Mouse (Mus musculus): ENCODE results near the gene Shisa5. TPM values are rescaled to one million over a fixed set of nuclear protein-coding genes. Genes with fewer than 3 reads are reported as not detected.

The Shisa5 gene
- polyA plus RNA-seq, 1 experiment from 2014 or later, result 76.3 TPM

GRCm38 (mm10) chr9:109003201-109003600 is 35.2 kb upstream of the Shisa5 start:
- no peak for ATAC-seq (ENCODE audit: low FRiP score, low read depth)

DNA sequence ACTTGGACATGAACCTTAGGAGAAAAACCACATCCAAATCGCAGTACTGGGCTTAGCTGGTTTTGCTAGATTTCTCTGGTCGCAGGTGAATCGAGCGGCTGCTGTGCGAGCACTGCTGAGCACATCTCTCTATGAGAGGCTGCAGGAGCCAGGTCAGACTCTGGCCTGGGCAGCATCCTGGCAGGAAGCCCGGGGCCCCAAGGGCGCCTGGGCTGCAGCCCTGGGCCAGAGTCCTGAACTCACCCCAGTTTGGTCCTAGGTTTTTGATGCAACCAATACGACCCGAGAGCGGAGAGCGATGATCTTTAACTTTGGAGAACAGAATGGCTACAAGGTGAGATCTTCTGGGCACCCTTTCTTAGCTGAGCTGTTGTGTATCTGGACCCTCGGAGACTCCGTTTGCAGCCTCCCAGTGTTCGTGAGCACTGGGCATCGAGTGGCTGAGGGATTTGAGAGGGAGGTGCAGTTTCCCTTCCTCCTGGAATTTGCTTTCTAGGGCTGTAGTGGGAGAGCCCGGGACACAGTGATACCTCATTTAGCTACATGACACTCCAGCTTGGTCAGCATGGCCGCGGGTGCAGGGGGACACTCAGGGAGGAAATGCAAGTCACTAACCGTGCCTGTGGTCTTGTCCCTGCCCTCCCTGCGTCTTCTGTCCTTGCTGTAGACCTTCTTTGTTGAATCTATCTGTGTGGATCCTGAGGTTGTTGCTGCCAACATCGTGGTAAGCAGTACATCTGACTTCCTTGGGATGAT is 31.2 kb upstream of the Shisa5 start:
- Histone ChIP-seq H3K9ac (no peak overlapping the region), H3K27me3 (no peaks in the 10 kb centered on the region), H3K9me3 (no peaks in the 10 kb centered on the region), H3K4me3 (no peak overlapping the region), H3K36me3 (peaks cover 23% of the 10 kb centered on the region), H3K4me2 (no peak overlapping the region), H3K4me1 (replicated peaks) (no peaks in the 10 kb centered on the region), H3K27ac (replicated peaks) (no peak overlapping the region)
- WGBS, result 83% methylated on average over 21 of the region's 21 CpGs
- ATAC-seq (ENCODE audit: low FRiP score, low read depth), result no peak

More at GRCm38 (mm10) chr9:109003201-109003600, 35.2 kb upstream of the Shisa5 start:
- Histone ChIP-seq H3K27me3 (no peaks in the 10 kb centered on the region), H3K36me3 (peaks cover 16% of the 10 kb centered on the region; the same call in 1 of the 2 replicates), H3K4me3 (no peak overlapping the region), H3K27ac (replicated peaks) (no peak overlapping the region), H3K4me2 (no peak overlapping the region), H3K9me3 (no peaks in the 10 kb centered on the region), H3K9ac (no peak overlapping the region), H3K4me1 (replicated peaks) (0 out of 2 replicates have a peak, but pooled peaks cover 1% of the 10 kb centered on the region)
- WGBS, result 63% methylated on average over 2 of the region's 2 CpGs

DNA sequence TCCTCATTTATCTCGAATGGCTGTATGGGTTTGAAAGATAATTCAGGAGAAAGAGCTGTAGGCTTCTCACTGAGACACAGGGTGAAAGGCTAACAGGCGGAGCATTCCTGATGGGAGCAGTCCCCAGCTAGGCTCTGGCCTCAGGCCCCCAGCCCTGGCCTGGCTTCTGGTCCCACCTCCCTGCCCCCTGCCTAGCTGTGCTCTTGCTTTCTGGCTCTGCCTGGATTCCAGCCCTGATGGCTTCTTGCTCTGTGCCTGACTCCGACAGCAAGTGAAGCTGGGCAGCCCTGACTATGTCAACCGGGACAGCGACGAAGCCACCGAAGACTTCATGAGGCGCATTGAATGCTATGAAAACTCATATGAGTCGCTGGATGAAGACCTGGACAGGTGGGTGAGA is 30.3 kb upstream of the Shisa5 start:
- H3K4me2 ChIP-seq, result no peak overlapping the region
- no peak overlapping the region for H3K4me3 ChIP-seq
- H3K9me3 ChIP-seq, result no peaks in the 10 kb centered on the region
- WGBS, result 82% methylated on average over 9 of the region's 9 CpGs
- no peak overlapping the region for H3K27ac ChIP-seq (replicated peaks)
- H3K9ac ChIP-seq, result no peak overlapping the region
- no peak for ATAC-seq (ENCODE audit: low FRiP score, low read depth)
- H3K27me3 ChIP-seq, result no peaks in the 10 kb centered on the region
- H3K36me3 ChIP-seq, result peaks cover 24% of the 10 kb centered on the region
- H3K4me1 ChIP-seq (replicated peaks), result no peaks in the 10 kb centered on the region

DNA sequence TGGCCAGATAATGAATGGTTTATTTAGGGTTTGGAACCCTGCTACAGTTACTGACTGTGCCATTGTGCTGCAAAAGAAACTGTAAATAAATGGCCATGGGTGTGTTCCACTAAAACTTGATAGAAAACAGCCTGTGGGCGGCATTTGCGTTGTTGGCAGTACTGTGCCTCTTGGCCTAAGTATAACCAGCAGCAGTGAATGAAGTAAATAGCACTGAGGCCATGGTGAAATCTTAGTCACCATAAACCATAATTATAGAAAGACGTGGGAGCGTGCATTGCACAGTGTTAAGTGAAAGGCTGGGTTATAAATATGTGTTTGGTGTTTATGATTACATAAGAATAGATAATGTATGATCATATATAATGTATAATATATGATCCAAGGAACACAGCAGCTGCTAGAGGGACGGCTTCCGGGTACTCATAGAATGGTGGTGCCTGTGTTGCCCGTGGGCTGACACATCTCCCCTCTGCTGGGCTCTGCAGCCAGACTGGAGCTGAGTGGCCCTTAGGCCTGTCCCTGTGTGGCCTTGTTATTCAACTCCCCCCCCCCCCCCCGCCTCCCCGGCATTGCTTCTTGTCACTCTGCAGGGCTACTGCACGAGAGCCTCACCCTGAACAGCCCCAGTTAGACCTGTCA is 29.2 kb upstream of the Shisa5 start:
- ATAC-seq (ENCODE audit: low FRiP score, low read depth), result no peak
- H3K9me3 ChIP-seq, result no peaks in the 10 kb centered on the region
- no peak overlapping the region for H3K27ac ChIP-seq (replicated peaks)
- H3K9ac ChIP-seq, result no peak overlapping the region
- H3K36me3 ChIP-seq, result peaks cover 24% of the 10 kb centered on the region
- 77% methylated on average over 9 of the region's 10 CpGs for WGBS
- H3K4me1 ChIP-seq (replicated peaks), result no peaks in the 10 kb centered on the region
- H3K4me2 ChIP-seq, result no peak overlapping the region
- H3K4me3 ChIP-seq, result no peak overlapping the region
- no peaks in the 10 kb centered on the region for H3K27me3 ChIP-seq

DNA sequence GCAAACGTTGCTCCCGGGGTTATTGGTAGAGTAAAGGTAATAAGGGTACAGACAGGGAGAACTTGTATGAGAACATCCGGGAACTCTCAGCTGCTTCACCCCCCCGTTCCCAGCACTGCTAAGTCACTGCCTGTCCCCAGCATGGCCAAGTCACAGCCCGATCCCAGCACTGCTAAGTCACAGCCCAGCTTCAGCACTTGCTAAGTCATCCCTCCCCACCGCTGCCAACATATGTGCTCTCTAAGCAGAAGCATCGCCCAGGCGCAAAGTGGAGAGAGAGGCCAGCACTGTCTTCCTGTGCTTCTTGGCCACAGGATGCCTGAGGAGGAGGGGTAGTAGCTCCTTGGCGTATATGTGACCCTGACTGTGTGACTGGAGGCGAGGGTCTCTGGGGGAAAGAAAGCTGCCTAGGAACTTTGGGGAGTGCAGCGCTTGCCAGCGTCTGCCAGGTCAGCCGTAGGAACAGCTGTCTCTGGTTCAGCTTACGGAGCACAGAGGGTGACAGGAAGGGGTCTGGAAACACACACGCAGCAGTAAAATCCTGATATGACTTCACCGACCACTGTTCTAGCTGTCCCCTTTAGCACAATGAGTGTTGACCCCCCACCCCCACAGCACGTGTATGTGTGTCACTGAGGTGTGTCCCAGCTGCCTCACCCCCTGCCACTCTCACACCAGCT is 28.6 kb upstream of the Shisa5 start:
- ATAC-seq (ENCODE audit: low FRiP score, low read depth), result no peak

GRCm38 (mm10) chr9:109010316-109010690 is 28.1 kb upstream of the Shisa5 start:
- Histone ChIP-seq H3K4me3 (no peak overlapping the region), H3K4me2 (no peak overlapping the region), H3K4me1 (replicated peaks) (no peaks in the 10 kb centered on the region), H3K9ac (no peak overlapping the region), H3K27me3 (no peaks in the 10 kb centered on the region), H3K9me3 (no peaks in the 10 kb centered on the region), H3K36me3 (peaks cover 22% of the 10 kb centered on the region), H3K27ac (replicated peaks) (no peak overlapping the region)
- 89% methylated on average over 14 of the region's 14 CpGs for WGBS
- 0 out of 2 replicates have a peak, but pooled peaks have one; percentile 38 for ATAC-seq (ENCODE audit: low FRiP score, low read depth)

More for the DNA sequence above, 28.6 kb upstream of the Shisa5 start:
- no peak overlapping the region for H3K4me3 ChIP-seq
- no peaks in the 10 kb centered on the region for H3K9me3 ChIP-seq
- H3K27ac ChIP-seq (replicated peaks), result no peak overlapping the region
- no peaks in the 10 kb centered on the region for H3K27me3 ChIP-seq
- H3K9ac ChIP-seq, result no peak overlapping the region
- no peak overlapping the region for H3K4me2 ChIP-seq
- WGBS, result 60% methylated on average over 17 of the region's 17 CpGs
- H3K36me3 ChIP-seq, result peaks cover 24% of the 10 kb centered on the region
- no peaks in the 10 kb centered on the region for H3K4me1 ChIP-seq (replicated peaks)

DNA sequence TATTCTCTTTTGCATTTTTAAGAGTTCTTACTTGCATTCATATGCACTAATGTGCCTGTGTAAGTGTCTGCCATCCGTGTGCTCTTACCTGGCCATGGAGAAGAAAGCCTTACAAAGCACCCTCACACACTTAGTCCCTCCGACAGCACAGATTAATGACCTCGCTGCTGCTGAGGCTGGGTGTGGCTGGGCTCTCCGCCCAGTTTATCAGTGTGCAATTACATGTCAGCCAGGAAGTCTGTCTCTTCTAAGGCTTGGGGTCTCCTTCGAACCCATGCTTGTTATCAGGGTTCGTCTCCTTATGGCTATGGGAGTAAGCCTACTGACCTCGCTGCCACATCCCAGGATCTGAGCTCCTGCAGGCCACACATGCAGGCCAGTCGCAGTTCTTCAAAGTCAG is 23.0 kb upstream of the Shisa5 start:
- no peak overlapping the region for H3K27ac ChIP-seq (replicated peaks)
- no peak for ATAC-seq (ENCODE audit: low FRiP score, low read depth)

GRCm38 (mm10) chr9:109016973-109017604 is 21.3 kb upstream of the Shisa5 start:
- no peaks in the 10 kb centered on the region for H3K27me3 ChIP-seq
- H3K4me2 ChIP-seq, result no peak overlapping the region
- WGBS, result 78% methylated on average over 11 of the region's 11 CpGs
- H3K4me1 ChIP-seq (replicated peaks), result no peaks in the 10 kb centered on the region
- H3K27ac ChIP-seq (replicated peaks), result no peak overlapping the region
- peaks cover 6% of the 10 kb centered on the region for H3K36me3 ChIP-seq
- no peak for ATAC-seq (ENCODE audit: low FRiP score, low read depth)
- no peaks in the 10 kb centered on the region for H3K9me3 ChIP-seq
- H3K4me3 ChIP-seq, result no peak overlapping the region
- no peak overlapping the region for H3K9ac ChIP-seq

More for the DNA sequence above, 23.0 kb upstream of the Shisa5 start:
- no peak overlapping the region for H3K4me3 ChIP-seq
- WGBS, result 79% methylated on average over 8 of the region's 8 CpGs
- no peak overlapping the region for H3K9ac ChIP-seq
- H3K27me3 ChIP-seq, result no peaks in the 10 kb centered on the region
- peaks cover 11% of the 10 kb centered on the region for H3K36me3 ChIP-seq
- H3K4me1 ChIP-seq (replicated peaks), result no peaks in the 10 kb centered on the region
- H3K4me2 ChIP-seq, result no peak overlapping the region
- no peaks in the 10 kb centered on the region for H3K9me3 ChIP-seq

- no peaks in the 10 kb centered on the region for H3K4me1 ChIP-seq (replicated peaks)
- peaks cover 17% of the 10 kb centered on the region for H3K36me3 ChIP-seq
- no peak overlapping the region for H3K4me3 ChIP-seq
- no peak for ATAC-seq (ENCODE audit: low FRiP score, low read depth)
- no peak overlapping the region for H3K27ac ChIP-seq (replicated peaks)
- no peak overlapping the region for H3K9ac ChIP-seq
- no peaks in the 10 kb centered on the region for H3K27me3 ChIP-seq
- no peak overlapping the region for H3K4me2 ChIP-seq
- no peaks in the 10 kb centered on the region for H3K9me3 ChIP-seq
- 88% methylated on average over 4 of the region's 4 CpGs for WGBS
Observed at GRCm38 (mm10) chr9:109021428-109021827, 16.9 kb upstream of the Shisa5 start.

- Histone ChIP-seq H3K4me2 (no peak overlapping the region), H3K27ac (replicated peaks) (no peak overlapping the region), H3K36me3 (peaks cover 17% of the 10 kb centered on the region), H3K9ac (no peak overlapping the region), H3K27me3 (no peaks in the 10 kb centered on the region), H3K4me1 (replicated peaks) (no peaks in the 10 kb centered on the region), H3K9me3 (no peaks in the 10 kb centered on the region), H3K4me3 (no peak overlapping the region)
- no peak for ATAC-seq (ENCODE audit: low FRiP score, low read depth)
- 93% methylated on average over 17 of the region's 17 CpGs for WGBS
Observed at GRCm38 (mm10) chr9:109022866-109023685, 15.3 kb upstream of the Shisa5 start.

DNA sequence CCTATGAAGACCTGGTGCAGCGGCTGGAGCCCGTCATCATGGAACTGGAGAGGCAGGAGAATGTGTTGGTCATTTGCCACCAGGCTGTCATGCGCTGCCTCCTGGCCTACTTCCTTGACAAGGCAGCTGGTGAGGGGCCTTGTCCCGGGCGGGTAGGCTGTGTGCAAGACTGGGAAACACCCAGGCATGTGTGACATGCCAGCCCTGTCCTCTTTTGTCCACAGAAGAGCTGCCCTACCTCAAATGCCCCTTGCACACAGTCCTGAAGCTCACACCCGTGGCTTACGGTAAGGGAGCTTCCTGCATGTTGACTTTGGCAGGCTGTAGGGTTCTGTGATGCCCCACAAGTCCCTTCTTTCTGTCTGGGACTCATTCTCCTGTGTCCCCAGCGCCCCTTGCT is 10.8 kb upstream of the Shisa5 start:
- H3K4me1 ChIP-seq (replicated peaks), result no peaks in the 10 kb centered on the region
- H3K4me2 ChIP-seq, result no peak overlapping the region
- no peaks in the 10 kb centered on the region for H3K27me3 ChIP-seq
- H3K36me3 ChIP-seq, result peaks cover 17% of the 10 kb centered on the region
- no peak overlapping the region for H3K9ac ChIP-seq
- H3K9me3 ChIP-seq, result no peaks in the 10 kb centered on the region
- ATAC-seq (ENCODE audit: low FRiP score, low read depth), result no peak
- no peak overlapping the region for H3K4me3 ChIP-seq
- 83% methylated on average over 8 of the region's 8 CpGs for WGBS
- H3K27ac ChIP-seq (replicated peaks), result no peak overlapping the region
